Mouse (Mus musculus) E14TG2a.4 (cell line): ENCODE measurements around the gene Thra.

Experiments used
- CTCF ChIP-seq: conservative IDR thresholded peaks from 2 replicates; pipeline ENCODE4 v1.5.1; 2014; ENCODE audit warnings: low read length
- NANOG ChIP-seq: IDR thresholded peaks from 2 replicates; pipeline ENCODE4 v1.6.1; 2014; ENCODE audit warnings: borderline replicate concordance, low read length, mixed read lengths

DNA sequence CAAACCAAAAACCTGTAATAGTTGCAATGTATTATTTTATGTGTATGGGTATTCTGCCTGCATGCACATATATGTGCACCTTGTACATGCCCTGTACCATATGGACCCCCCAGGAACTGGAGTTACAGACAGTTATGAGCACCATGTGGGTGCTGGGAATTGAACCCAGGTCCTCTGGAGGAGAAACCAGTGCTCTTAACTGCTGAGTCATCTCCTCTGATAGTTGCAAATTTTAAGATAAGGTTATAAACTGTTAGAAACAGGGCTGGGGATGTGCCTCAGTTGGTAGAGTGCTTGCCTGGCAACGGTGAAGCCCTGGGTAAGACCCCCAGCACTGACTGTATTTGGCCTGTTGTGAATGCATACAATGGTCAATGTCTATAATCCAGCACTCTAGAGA, 51.0 kb downstream of the Thra start:
- no peak for TF ChIP-seq CTCF
- TF ChIP-seq NANOG: no peak
